Mouse (Mus musculus) adrenal gland, adult 8-10 months (tissue): ENCODE data around the gene Apc2. TPM values are rescaled to one million over a fixed set of nuclear protein-coding genes. Genes with fewer than 3 reads are reported as not detected.

Experiments used
- DNase-seq: peaks from one replicate; pipeline ENCODE4 v3.0.0; 2022
- total RNA-seq, 4 experiments: library from RNA; stranded (reverse); gene quantifications; 2 replicates each; pipeline ENCODE4 v1.2.4; 2022

Gene Apc2
- total RNA-seq, 4 experiments from 2014 or later = 1.5 to 6.8 (median 4.3) TPM

DNA sequence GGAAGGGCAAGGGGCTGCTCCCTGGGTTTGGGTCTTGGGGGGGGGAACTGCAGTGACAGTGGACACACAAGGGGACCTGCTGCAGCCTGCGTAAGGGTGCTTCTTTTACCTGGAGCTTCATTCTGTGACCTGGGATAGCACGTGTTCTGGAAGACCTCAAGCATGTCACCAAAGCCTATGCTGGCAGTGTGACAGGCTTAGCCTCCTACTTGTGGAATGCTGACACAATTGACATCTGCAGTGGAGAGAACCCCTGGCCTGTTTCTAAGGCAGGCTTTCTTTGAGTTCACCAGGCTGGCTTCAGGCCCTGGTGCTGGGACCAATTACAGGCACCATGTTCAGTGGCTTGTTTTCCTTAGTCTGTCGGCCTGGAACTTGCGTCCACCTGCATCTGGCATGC, 1.5 kb upstream of the Apc2 start:
- no peak for DNase-seq

GRCm38 (mm10) chr10:80294788-80295303, 931 bp upstream of the Apc2 start:
- no peak for DNase-seq

DNA sequence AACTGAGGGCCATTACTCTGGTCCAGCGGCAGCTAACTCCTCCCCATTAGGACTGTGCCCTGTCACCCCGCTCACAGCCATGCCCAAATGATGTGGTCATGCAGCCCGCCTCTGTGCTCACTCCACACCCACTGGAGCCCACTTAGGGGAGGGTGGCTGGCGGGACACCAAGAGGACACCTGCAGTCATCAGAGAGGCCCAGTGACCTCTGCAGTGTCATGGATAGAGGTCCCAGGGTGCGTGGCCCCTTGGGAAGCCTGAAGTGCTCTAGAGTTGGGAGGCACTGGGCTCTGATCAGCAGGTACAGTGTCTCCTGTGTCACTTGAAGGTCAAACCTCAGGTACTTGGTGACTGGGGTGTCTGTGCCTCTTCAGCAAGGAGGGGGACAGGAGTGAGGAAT, 1.0 kb downstream of the Apc2 start:
- DNase-seq = no peak

- DNase-seq = no peak
Observed at GRCm38 (mm10) chr10:80297526-80298133, 1.9 kb downstream of the Apc2 start.

GRCm38 (mm10) chr10:80298571-80299281, 2.9 kb downstream of the Apc2 start:
- DNase-seq = no peak

DNA sequence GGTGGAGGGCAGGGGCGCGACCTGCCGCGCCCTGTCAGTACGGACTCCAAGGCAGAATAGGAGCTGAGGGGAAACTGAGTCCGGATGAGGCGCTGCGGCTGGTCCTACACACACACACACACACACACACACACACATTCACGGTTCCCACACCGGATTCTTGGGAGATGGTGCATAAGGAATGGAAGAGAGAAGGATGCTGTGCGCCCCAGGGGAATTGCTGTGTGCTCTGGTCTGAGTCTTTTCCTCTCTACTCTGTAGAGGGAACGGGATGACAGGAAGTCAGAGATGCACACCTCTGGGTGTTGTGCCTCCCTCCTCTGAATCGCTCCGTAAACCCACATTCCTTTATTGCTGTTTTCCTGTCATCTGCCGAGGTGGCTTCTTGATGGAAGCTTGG, 3.5 kb downstream of the Apc2 start:
- DNase-seq = no peak

- no peak for DNase-seq
Observed at GRCm38 (mm10) chr10:80299824-80300223, 4.0 kb downstream of the Apc2 start.

DNA sequence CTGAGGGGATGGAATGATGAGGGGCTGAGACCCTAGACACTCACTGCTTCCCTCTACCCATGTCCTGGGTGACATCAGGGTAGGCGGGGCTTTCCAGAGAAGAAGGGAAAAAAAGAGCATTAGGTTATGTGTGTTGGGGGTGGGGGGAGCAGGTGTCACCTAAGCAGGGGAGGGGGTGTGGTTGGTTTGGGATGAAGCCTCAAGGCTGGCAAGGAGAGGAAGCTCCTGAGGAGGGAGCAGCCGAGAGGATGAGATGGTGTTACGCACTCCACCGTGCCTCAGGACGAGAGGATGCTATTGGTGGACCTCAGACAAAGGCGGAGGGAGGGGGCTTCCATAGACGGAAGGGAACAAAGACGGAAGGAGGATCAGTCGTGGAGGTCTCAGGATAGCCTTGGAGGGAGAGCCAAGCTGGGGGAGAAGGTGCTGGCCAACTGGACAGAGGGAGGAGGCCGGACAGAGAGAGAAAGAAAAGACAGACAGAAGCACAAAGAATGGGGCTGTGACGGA, 5.0 kb downstream of the Apc2 start:
- no peak for DNase-seq

- no peak for DNase-seq
Observed at GRCm38 (mm10) chr10:80301256-80302081, 5.7 kb downstream of the Apc2 start.

DNA sequence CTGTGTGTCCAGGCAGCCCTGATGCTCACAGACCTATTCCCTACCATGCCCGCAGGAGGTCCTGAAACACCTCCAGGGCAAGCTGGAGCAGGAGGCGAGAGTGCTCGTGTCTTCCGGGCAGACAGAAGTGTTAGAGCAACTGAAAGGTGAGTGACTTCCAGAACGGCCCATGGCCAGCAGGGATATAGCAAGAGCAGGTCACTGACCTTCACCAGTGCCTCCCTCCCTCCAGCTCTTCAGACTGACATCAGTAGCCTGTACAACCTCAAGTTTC, 6.2 kb downstream of the Apc2 start:
- no peak for DNase-seq

DNA sequence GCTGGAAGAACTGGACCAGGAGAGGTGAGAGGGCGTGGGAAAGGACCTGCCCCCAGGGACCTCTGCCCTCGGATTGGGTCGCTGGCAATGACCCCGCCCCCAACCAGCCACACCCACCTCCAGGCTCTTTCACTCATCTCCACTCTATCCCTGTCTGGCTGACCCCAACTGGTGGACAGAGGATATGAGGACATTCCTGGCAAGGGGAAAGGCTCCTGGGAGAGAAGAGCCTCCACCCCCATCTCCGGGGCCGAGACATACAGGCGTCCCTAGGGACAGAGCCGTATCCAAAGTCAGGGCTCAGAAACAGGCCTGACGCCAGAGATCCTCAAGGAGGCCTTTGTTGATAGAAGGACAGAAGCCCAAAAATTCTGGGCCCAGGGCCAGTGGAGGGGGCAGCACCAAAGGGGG, 6.7 kb downstream of the Apc2 start:
- DNase-seq = no peak

DNA sequence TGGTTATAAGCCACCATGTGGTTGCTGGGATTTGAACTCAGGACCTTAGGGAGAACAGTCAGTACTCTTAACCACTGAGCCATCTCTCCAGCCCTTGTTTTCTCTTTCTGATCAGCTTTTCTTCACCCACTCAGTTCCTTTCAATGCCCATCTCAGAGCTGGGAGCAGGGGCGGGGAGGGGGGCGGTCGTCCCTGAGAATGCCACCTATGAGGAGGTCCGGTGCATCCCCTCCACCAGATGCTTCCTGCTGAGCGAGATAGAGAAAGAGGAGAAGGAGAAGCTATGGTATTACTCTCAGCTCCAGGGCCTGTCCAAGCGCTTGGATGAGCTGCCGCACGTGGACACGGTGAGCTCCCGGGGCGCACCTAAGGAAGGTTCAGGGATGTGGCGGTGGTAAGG, 8.7 kb downstream of the Apc2 start:
- no peak for DNase-seq

GRCm38 (mm10) chr10:80304862-80305261, 9.1 kb downstream of the Apc2 start:
- DNase-seq = no peak

DNA sequence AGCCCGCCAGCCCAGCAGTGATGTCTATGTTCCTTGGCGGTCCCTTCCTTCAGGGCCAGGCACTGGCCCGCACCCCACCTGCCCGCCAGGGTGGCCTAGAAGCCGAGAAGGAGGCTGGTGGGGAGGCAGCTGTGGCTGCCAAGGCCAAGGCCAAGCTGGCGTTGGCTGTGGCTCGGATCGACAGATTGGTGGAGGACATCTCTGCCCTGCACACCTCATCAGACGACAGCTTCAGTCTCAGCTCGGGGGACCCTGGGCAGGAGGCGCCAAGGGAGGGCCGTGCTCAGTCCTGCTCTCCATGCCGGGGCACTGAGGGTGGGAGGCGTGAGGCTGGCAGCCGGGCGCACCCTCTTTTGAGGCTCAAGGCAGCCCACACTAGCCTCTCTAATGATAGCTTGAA, 15.8 kb downstream of the Apc2 start:
- DNase-seq = no peak

DNA sequence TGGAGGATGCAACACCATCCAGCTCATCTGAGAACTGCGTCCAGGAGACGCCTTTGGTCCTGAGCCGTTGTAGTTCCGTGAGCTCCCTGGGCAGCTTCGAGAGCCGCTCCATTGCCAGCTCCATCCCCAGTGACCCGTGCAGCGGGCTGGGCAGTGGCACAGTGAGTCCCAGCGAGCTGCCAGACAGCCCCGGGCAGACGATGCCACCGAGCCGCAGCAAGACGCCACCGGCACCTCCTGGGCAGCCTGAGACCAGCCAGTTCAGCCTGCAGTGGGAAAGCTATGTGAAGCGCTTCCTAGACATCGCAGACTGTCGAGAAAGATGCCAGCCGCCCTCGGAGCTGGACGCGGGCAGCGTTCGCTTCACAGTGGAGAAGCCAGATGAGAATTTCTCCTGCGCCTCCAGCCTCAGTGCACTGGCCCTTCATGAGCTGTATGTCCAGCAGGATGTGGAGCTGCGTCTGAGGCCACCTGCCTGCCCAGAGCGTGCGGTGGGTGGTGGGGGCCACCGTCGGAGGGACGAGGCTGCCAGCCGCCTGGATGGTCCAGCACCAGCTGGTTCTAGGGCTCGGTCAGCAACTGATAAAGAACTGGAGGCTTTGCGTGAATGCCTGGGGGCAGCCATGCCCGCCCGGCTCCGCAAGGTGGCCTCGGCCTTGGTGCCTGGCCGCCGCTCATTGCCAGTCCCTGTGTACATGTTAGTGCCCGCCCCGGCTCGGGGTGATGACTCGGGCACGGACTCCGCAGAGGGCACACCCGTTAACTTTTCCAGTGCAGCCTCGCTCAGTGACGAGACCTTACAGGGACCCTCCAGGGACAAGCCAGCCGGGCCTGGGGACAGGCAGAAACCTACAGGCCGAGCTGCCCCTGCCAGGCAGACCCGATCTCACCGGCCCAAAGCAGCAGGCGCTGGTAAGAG, 17.1 kb downstream of the Apc2 start:
- DNase-seq = no peak

DNA sequence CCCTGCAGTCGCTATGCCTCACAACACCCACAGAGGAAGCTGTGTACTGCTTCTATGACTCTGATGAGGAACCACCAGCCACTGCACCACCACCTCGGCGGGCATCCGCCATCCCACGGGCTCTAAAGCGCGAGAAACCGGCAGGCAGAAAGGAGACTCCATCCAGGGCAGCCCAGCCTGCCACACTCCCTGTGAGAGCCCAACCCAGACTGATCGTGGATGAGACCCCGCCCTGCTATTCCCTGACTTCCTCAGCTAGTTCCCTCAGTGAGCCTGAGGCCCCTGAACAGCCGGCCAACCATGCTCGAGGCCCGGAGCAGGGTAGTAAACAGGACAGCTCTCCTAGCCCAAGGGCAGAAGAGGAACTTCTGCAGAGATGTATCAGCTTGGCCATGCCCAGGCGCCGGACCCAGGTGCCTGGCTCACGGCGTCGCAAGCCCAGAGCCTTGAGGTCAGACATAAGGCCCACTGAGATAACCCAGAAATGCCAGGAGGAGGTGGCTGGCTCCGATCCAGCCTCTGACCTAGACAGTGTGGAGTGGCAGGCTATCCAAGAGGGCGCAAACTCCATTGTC, 17.9 kb downstream of the Apc2 start:
- DNase-seq = no peak

DNA sequence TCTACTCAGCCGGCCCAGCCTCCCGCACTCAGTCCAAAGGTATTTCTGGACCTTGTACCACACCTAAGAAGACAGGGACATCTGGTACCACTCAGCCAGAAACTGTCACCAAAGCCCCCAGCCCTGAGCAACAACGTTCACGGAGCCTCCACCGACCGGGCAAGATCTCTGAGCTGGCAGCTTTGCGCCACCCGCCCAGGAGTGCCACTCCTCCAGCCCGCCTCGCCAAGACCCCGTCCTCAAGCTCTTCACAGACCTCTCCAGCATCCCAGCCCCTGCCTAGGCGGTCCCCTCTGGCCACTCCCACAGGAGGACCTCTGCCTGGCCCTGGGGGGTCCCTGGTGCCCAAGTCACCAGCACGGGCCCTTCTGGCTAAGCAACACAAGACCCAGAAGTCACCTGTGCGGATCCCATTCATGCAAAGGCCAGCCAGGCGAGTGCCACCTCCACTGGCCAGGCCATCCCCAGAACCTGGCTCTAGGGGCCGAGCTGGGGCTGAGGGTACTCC, 18.8 kb downstream of the Apc2 start:
- no peak for DNase-seq

GRCm38 (mm10) chr10:80315315-80315714, 19.5 kb downstream of the Apc2 start:
- DNase-seq = no peak

DNA sequence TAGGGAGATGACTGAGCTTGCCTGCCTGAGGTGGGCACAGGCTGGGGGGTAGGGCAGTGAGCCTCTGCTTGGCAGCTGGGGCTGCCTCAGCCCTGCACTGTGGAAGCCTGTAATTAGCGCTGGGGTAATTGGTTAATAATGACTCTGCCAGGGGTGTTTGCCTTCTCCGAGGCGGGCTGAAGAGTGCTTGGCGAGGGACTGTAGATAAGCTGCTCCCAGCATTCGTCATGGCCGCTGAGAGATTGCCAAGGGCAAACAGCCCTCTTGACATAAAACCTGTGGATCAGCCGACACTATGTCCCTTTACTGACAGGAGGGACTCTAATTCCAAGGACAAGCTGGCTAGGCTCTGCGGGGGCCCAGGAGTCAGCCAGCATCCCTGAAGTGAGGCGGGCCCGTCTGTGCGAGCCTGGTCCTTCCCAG, 20.6 kb downstream of the Apc2 start:
- DNase-seq = no peak

DNA sequence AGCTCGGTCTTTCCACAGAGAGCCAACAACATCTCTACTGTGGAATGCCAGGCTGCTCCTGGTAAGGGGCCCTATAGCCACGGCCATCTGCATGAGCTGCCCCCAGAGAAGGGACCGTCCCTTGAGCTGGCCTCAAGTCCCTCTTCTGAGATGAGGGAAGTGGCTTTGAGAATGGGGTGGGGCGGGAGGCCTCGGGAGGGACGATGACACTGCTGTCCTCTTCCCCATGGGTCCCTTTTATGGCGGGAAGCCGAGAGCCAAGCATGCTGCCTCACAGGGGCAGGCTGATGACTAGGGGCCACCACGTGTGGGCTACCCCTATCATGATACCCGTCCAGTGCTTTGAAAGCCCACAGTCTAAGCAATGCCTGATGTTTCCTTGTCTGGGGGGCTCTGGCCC, 21.2 kb downstream of the Apc2 start:
- no peak for DNase-seq

DNA sequence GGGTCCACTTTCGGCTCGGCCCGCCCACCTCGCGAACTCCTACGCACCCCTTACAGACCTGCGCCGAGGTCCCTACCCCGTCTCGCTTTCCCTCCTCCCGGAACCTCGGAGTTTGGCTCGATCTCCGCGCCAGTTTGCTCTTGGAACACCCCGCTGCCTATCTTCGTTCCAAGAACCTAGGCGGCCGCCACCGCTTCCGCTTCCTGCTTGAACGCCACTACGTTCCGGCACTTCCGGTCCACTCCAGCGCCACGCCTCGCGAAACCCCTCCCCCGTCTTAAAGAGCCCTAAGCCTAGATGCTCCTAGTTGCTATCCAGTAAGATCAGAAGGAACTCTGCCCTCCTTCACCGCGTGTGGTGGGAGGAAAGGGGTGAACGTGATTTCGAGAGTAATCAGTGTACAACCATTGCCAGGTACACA, 24.6 kb downstream of the Apc2 start, which contains the start of gene 2310011J03Rik:
Gene 2310011J03Rik (minus strand): TSS at position 198 of the 421 bp plus-strand sequence.
- peak; percentile 90 for DNase-seq
